Mouse (Mus musculus): ENCODE results near the gene Flvcr2. TPM values are rescaled to one million over a fixed set of nuclear protein-coding genes. Genes with fewer than 3 reads are reported as not detected.

Gene Flvcr2
- total RNA-seq, 1 experiment from 2014 or later, result 0.41 TPM

DNA sequence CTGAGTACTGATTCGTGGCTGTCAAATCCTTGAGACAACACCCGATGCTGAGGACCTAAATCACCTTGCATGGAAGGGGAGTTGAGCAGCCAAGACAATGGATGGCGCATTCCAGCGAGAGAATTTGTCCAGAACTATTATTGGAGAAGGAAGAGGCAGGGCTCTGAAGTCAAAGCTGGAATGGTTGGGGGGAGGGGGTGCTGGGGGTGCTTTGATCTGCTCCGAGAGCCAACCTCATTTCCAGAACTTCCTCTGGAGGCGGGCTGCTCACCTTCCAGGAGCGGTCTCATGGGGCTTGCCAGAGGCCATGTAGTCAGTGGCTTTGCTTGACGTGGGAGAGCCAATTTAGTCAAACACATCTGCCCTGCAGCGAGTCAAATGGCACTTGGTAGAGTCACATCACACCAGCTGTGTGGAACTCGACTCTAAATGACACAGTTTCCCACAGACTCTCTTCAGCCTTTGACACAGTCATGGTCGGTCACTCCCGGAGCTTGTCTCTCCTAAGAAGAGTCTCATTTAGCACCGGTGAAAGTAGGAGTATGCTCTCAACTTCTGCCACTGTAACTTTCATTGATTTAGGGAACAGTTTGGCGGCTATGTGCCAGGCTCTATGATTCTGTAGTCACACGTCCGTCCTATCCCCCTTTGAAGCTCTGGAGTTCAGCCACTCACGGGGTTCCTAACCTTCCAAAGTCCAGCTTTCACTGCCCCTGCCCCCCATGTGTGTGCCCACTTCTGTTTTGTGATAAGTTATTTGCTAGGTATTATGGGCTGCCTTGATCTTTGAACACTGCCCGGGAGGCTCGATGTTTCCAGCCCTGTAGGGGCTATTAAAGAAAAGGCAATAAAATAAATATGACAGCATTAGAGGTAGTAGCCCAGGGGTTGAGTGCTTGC lies 38.8 kb downstream of the Flvcr2 start:
- no peak for ATAC-seq (replicated peaks; ENCODE audit: low read depth, poor library complexity, severe bottlenecking)

- no peak for ATAC-seq (replicated peaks; ENCODE audit: low read depth, poor library complexity, severe bottlenecking)
Measured at GRCm38 (mm10) chr12:85792158-85792557, 45.8 kb downstream of the Flvcr2 start.

DNA sequence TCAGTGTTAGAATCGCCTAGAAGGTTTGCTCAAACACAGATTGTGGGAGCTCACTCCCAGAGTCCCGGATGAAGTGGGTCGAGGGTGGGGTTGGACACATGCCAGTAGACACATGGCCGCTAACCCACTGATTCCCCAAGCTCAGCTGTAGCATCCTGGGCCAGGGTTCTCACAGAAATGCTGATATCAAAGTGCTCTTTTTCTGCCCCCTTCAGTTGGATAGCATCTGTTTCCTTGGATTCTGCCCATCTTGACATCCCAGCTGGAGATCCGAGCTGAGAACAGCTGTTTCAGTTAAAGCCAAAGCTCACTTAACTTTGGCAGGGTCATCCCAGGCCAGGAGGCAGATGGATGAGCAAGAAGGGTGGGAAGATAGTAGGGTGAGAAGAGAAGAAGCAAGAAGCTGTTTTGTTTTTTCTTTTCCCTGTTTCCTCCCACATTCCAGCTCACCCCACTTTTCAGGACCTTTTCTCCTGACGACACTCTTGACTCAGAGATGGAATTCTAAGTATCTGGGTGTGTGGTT lies 46.5 kb downstream of the Flvcr2 start:
- ATAC-seq (replicated peaks; ENCODE audit: low read depth, poor library complexity, severe bottlenecking), result no peak

DNA sequence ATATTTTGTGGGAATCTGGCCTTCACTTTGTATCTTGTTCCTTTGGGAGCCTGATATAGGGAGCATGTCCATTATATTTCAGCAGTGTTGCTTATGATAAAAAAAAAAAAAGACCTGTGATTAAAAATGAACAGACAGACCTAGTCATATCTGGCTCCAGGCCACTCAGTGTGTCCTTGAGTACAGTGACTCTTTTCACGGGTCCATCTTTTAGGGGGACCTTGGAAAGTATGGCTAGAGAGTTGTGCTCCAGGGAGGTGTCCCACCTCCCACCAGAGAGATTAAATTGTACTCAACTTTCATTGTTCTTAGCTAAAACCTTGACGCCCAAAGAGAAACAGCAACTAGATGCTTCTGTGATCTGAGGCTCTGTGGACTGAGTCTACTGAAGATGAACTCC lies 47.8 kb downstream of the Flvcr2 start:
- no peak for ATAC-seq (replicated peaks; ENCODE audit: low read depth, poor library complexity, severe bottlenecking)

DNA sequence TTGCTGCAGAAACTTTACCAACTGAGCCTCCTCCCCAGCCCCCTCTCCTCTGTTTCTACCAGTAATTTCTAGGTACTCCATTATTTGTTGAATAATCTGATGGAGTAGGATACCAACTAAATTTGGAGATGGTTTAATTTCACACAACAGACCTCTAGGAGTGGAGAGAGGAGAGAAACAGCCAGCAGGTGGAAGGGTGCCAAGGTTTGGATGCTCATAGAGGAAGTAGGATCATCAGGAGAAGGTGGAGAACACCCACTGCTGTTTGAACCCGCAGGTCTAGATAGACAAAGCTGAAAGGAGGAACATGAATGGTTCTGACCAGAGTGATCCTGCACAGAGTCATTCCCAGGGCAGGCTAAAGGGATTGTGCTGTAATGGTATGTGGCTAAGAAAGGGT lies 49.2 kb downstream of the Flvcr2 start:
- ATAC-seq (replicated peaks; ENCODE audit: low read depth, poor library complexity, severe bottlenecking), result no peak

DNA sequence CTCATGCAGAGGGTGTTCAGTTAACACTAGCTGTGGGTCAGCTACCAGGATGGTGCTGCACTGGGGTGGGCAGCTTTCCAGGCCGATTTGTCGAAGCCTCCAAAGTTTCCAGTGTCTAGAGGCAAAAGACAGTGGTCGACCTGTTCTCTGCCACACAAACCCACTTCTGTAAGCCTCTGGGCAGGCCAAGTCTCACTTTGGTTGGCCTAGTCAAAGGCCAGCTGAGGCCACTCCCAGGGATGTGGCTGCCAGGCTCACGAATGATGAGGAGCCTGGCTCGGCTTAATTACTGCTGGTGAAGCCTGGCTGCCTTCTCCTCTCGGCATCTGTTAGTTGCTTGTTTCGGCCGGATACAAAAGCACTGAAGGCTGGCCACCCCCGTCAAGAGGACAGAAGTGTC lies 53.7 kb downstream of the Flvcr2 start:
- ATAC-seq (replicated peaks; ENCODE audit: low read depth, poor library complexity, severe bottlenecking), result no peak

DNA sequence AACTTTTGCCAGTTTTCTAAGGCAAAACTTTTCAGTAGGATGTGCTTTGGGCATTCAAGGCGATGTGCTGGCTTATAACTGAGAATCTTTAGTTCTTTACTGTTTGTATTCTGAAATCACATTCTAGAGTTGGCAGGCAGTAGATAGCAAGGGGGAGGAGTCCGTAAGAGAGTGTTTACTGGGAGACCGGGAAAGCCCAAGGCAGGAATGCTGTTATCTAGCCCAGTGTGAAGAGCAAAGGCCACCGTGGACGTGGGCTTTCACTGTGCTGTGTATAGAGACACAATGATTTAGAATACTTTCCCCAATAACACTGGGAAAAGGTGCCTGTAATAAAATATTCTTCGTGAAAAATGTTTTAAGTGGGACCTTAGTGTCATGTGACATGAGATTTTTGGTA lies 63.4 kb downstream of the Flvcr2 start:
- ATAC-seq (replicated peaks; ENCODE audit: low read depth, poor library complexity, severe bottlenecking), result no peak

DNA sequence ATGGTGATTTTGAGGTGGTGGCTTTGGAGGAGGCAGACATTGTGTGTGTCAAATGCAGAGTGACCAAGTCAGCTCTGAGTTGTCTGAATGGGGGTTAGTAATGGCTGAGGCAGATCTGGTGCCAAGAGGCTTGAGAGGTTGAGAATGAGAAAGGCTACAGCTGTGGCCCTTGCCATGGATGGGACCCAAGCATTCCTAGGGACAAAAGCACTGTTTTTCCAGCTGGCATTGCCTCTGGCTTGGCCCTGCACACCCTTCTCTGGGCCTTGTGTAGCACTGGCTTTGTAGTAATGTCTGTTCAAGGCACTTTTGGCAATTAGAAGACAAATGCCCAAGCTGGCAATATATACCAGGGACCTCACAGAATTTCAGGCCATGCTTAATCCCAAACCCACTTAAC lies 64.6 kb downstream of the Flvcr2 start:
- no peak for ATAC-seq (replicated peaks; ENCODE audit: low read depth, poor library complexity, severe bottlenecking)

DNA sequence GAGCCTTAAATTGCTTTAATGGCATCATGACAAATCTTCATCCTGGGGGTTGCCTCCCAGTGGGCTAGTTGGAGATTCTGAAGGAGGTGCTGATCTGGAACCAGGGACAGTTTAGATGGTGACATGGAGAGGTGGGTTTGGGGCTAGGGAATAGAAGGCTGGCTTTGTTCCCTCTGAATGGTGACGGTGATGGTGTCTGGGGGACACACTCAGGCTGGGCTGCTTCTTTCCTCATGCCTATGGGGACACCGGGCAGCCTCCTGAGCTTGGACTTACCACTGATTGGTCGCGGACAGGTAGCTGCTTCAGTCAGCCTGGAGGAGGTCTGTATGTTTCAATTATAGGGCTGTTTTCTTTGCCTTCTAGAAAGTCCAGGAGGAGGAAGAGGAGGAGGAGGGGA lies 65.3 kb downstream of the Flvcr2 start:
- no peak for ATAC-seq (replicated peaks; ENCODE audit: low read depth, poor library complexity, severe bottlenecking)

DNA sequence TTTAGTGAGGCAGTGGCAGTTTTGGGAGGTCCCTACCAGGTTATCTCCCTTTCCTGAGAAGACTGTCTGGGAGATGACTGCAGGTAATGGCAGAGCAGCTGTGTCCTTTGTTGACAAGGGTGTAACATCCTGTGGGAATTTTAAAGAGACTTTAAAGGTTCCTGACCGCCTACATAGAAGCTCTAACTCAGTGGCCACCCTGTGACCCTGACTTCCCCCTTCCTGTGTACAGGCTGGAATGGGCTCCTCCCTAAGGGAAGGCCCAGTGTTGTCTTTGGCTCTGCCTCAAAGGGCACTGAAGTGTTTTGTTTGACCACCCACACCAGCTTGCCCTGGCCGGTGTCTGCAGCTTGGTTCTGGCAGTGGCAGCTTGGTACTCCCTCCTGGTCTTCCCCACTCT lies 67.3 kb downstream of the Flvcr2 start:
- ATAC-seq (replicated peaks; ENCODE audit: low read depth, poor library complexity, severe bottlenecking), result no peak

DNA sequence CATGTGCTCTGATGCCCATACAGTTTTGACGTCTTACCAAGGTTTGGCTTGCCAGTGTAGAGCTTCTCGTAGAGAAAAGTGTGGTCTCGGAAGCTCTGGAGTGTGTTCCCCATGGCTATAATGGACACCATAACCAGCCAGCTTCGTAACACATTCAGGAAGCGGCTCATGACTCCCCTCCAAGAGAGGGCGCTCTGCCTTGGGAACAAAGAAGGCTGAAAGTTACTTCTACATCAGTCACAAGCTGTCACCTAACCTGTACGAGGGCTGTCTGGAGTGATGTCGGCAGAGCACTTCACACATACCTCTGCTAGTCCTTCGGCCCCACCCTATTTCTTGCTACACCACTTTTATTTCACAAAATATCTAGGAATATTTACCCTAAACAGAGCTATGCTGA lies 75.7 kb downstream of the Flvcr2 start:
- no peak for ATAC-seq (replicated peaks; ENCODE audit: low read depth, poor library complexity, severe bottlenecking)

GRCm38 (mm10) chr12:85824438-85825264 lies 78.3 kb downstream of the Flvcr2 start, which contains the start of the genes Erg28 and Ttll5:
Gene Erg28 (minus strand): TSS chr12:85824550.
Gene Ttll5 (plus strand): TSS chr12:85824659.
- peak; percentile 98 for ATAC-seq (replicated peaks; ENCODE audit: low read depth, poor library complexity, severe bottlenecking)

- ATAC-seq (replicated peaks; ENCODE audit: low read depth, poor library complexity, severe bottlenecking), result no peak
Measured at GRCm38 (mm10) chr12:85825361-85825760, 79.0 kb downstream of the Flvcr2 start.

- ATAC-seq (replicated peaks; ENCODE audit: low read depth, poor library complexity, severe bottlenecking), result no peak
Measured at GRCm38 (mm10) chr12:85825822-85826221, 79.5 kb downstream of the Flvcr2 start.

DNA sequence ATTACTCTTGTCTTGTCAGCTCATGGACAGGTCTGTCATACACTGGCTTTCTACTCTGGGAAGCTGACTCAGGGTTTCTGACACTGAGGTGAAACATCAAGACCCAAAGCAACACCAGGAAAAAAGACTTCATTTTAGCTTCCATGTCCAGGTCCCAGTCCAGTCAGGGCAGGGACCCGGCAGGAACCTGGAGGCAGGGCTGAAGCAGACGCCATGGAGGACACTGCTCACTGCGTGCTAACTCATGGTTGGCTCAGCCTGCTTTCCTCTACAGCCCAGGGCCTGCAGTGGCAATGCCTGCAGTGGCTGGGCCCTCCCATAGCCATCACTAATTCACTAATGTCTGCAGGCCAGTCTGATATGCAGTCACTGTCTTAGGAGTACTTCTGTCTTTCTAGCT lies 82.5 kb downstream of the Flvcr2 start:
- ATAC-seq (replicated peaks; ENCODE audit: low read depth, poor library complexity, severe bottlenecking), result no peak

DNA sequence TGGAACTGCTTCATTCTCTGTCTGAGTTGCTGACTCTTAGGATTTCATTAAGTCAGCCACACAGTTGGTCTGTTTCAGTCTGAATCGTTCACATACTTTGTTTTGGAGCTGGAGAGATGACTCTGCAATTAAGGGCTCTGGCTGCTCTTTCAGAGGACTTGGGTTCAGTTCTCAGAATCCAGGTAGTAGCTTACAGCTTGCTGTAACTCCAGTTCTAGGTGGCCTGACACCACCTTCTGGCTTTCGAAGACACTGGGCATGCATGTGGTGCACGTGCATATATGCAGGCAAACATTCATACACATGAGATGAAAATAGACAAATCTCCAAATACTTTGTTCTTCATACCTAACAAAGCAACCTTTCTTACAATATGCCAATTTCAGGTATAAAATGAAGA lies 83.5 kb downstream of the Flvcr2 start:
- ATAC-seq (replicated peaks; ENCODE audit: low read depth, poor library complexity, severe bottlenecking), result no peak

GRCm38 (mm10) chr12:85830691-85831090 lies 84.4 kb downstream of the Flvcr2 start:
- no peak for ATAC-seq (replicated peaks; ENCODE audit: low read depth, poor library complexity, severe bottlenecking)

DNA sequence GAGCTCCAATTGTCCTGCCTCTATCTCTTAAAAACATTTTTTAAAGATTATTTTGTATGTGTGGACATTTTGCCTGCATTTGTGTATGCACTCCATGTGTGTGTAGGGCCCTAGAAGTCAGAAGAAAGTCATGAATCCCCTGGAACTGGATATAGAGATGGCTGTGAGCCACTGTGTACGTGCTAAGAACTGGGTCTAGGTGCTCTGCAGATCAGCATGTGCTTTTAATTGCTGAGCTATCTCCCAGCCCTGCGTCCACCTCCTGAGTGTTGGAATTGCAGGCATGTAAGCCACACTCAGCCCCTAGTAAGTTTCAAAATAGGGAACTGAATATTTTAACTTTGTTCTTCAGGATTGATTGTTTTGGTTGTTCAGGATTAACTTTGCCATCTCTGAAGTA lies 88.2 kb downstream of the Flvcr2 start:
- ATAC-seq (replicated peaks; ENCODE audit: low read depth, poor library complexity, severe bottlenecking), result no peak

GRCm38 (mm10) chr12:85837765-85838164 lies 91.4 kb downstream of the Flvcr2 start:
- ATAC-seq (replicated peaks; ENCODE audit: low read depth, poor library complexity, severe bottlenecking), result no peak

GRCm38 (mm10) chr12:85839371-85840000 lies 93.1 kb downstream of the Flvcr2 start:
- peak; percentile 77 for ATAC-seq (replicated peaks; ENCODE audit: low read depth, poor library complexity, severe bottlenecking)

All from common myeloid progenitor, adult 5-6 weeks (primary cell).